10 mouse cellular contexts compared by ENCODE assay signal in the genomic region with DNA sequence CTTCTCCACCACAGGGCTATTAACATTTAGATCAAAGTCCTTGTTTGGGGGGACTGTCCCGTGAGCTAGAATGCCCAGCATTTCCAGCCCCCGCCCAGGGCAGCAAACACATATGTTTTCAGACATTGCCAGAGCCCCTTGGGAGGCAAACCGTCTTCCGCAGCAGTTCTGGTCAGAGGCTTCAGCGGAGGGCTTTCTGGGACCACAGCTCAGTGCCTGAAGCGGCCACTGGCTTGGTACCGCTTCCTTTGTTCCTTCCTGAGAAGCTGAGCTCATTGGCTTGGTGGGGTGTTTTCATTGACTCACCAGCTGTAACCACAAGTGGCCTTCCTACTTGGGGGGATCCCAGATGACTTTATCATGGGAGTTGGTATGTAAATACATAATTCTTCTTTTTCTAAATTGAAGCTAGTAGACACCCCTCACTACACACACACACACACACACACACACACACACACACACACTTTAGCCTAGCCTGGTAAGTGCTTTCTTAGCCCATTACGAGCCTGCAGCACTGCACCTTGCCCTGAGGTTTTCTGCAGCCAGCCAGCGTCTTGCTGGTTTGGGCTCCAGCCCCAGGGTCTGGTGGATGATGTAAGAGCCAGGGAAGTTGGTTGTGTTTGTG. TPM values are rescaled to one million over a fixed set of nuclear protein-coding genes. Genes with fewer than 3 reads are reported as not detected.
DNase-seq lines count a peak whose midpoint lies in the region; ATAC-seq and TF ChIP-seq lines count a peak whose summit lies in the region.
"Had no signal": no experiment of that assay in that cellular context is flagged by ENCODE, and none has a peak within 500 bp of the region (broad histone marks: within the 10 kb centered on the region; RNA-seq: fewer than 3 reads in every experiment).

No protein-coding gene starts in this region.

- H3K4me1 ChIP-seq in liver, adult 2 months (ENCODE audit: control insufficient read depth, insufficient read depth, low read length) = 0 out of 2 replicates have a peak, but pooled peaks cover 3% of the 10 kb centered on the region
- H3K4me1 ChIP-seq in liver, embryonic 11.5 days (replicated peaks; ENCODE audit: control insufficient read depth, insufficient read depth, low read length) = peaks cover 8% of the 10 kb centered on the region; the same call in 1 of the 2 replicates
- H3K4me1 ChIP-seq in embryonic facial prominence, embryonic 12.5 days = peaks cover 10% of the 10 kb centered on the region

- no peak overlapping the region for H3K4me2 ChIP-seq in liver, embryonic 11.5 days
- no peak overlapping the region for H3K4me2 ChIP-seq in embryonic facial prominence, embryonic 12.5 days (replicated peaks)

- no peaks in the 10 kb centered on the region for H3K36me3 ChIP-seq in liver, adult 2 months (ENCODE audit: control insufficient read depth, insufficient read depth, low read length)
- H3K36me3 ChIP-seq in liver, embryonic 11.5 days (ENCODE audit: control insufficient read depth, insufficient read depth, low read length) = no peaks in the 10 kb centered on the region
- H3K36me3 ChIP-seq in C2C12 (ENCODE audit: control insufficient read depth, insufficient read depth) = peaks cover 64% of the 10 kb centered on the region
- no peaks in the 10 kb centered on the region for H3K36me3 ChIP-seq in embryonic facial prominence, embryonic 12.5 days

- ATAC-seq in liver, embryonic 11.5 days (replicated peaks; ENCODE audit: low FRiP score) = no peak
- ATAC-seq in embryonic facial prominence, embryonic 12.5 days (ENCODE audit: insufficient number of reproducible peaks, insufficient read depth, low FRiP score, low TSS enrichment) = no peak
- peak; percentile 46 for ATAC-seq in megakaryocyte, adult 5-6 weeks (ENCODE audit: poor library complexity, severe bottlenecking)

- H3K27me3 ChIP-seq in liver, adult 2 months (ENCODE audit: control insufficient read depth, insufficient read depth, low read length) = no peaks in the 10 kb centered on the region
- no peaks in the 10 kb centered on the region for H3K27me3 ChIP-seq in liver, embryonic 11.5 days (replicated peaks; ENCODE audit: control insufficient read depth, insufficient read depth, low read length)
- H3K27me3 ChIP-seq in C2C12 (ENCODE audit: control insufficient read depth, insufficient read depth, insufficient read length) = no peaks in the 10 kb centered on the region
- H3K27me3 ChIP-seq in embryonic facial prominence, embryonic 12.5 days = 0 out of 2 replicates have a peak, but pooled peaks cover 2% of the 10 kb centered on the region

- no peaks in the 10 kb centered on the region for H3K9me3 ChIP-seq in liver, embryonic 11.5 days (ENCODE audit: control insufficient read depth, low read length)
- H3K9me3 ChIP-seq in embryonic facial prominence, embryonic 12.5 days = no peaks in the 10 kb centered on the region; the same call in 1 of the 2 replicates
- H3K9me3 ChIP-seq: G1E had no signal

- peaks cover 56% of the 10 kb centered on the region for H3K79me3 ChIP-seq in C2C12 (ENCODE audit: low read depth)

- no peaks in the 10 kb centered on the region for H3K79me2 ChIP-seq in liver, adult 2 months (ENCODE audit: control insufficient read depth, insufficient read depth, low read length)
- H3K79me2 ChIP-seq in C2C12 (ENCODE audit: control insufficient read depth, insufficient read depth) = peaks cover 93% of the 10 kb centered on the region

- WGBS in liver, adult 2 months = 79% methylated on average over 9 of the region's 9 CpGs
- WGBS in liver, embryonic 11.5 days = 47% methylated on average over 9 of the region's 9 CpGs
- 28% methylated on average over 9 of the region's 9 CpGs for WGBS in embryonic facial prominence, embryonic 12.5 days

- H3K4me3 ChIP-seq in liver, adult 2 months (ENCODE audit: insufficient read depth, low read depth, low read length) = no peak overlapping the region
- no peak overlapping the region for H3K4me3 ChIP-seq in liver, embryonic 11.5 days (ENCODE audit: low read depth, low read length)
- no peak overlapping the region for H3K4me3 ChIP-seq in C2C12 (ENCODE audit: insufficient read depth, poor library complexity, severe bottlenecking)
- H3K4me3 ChIP-seq in embryonic facial prominence, embryonic 12.5 days = no peak overlapping the region

- no peak overlapping the region for H3ac ChIP-seq in C2C12 (ENCODE audit: control insufficient read depth, insufficient read length, low read depth)

- TF ChIP-seq CTCF in liver, adult 2 months (IDR thresholded peaks at IDR 0.05; ENCODE audit: low read depth, low read length) = no peak
- no peak for TF ChIP-seq CTCF in C2C12 (IDR thresholded peaks at IDR 0.05; ENCODE audit: control insufficient read depth, insufficient read depth, insufficient read length)

- peak; percentile 19 for DNase-seq in liver, adult 2 months (ENCODE audit: extremely low read depth, low read depth, low spot score)
- no peak for DNase-seq in liver, embryonic 11.5 days (ENCODE audit: low spot score)
- DNase-seq in cerebellum, adult 18-20 months = no peak
- DNase-seq in layer of hippocampus, adult 8-10 months (ENCODE audit: low spot score in 2 of 2) = no peak
- no peak for DNase-seq in layer of hippocampus, adult 11-12 months (ENCODE audit: low spot score)
- DNase-seq: thymus, adult 18-20 months had no signal

- no peak overlapping the region for H3K27ac ChIP-seq in liver, adult 2 months (replicated peaks; ENCODE audit: insufficient read depth, low read depth, low read length)
- no peak overlapping the region for H3K27ac ChIP-seq in liver, embryonic 11.5 days (ENCODE audit: low read depth, low read length)
- 0 out of 2 replicates have a peak overlapping the region, but pooled peaks have one; percentile 46 for H3K27ac ChIP-seq in embryonic facial prominence, embryonic 12.5 days

- TF ChIP-seq POLR2A in liver, adult 2 months (IDR thresholded peaks at IDR 0.05; ENCODE audit: extremely low read depth, insufficient read depth, low read length) = no peak

- no peak overlapping the region for H3K9ac ChIP-seq in liver, adult 2 months (ENCODE audit: low read depth, low read length)
- no peak overlapping the region for H3K9ac ChIP-seq in liver, embryonic 11.5 days (ENCODE audit: low read depth, low read length)
- H3K9ac ChIP-seq in embryonic facial prominence, embryonic 12.5 days = no peak overlapping the region

TF ChIP-seq in C2C12, 6 proteins besides CTCF, POLR2A, EP300 and RAD21:
- no peak for TF ChIP-seq MAX (IDR thresholded peaks at IDR 0.05)
- no peak for TF ChIP-seq MYOG (IDR thresholded peaks at IDR 0.05; ENCODE audit: control insufficient read depth, extremely low read depth, insufficient read length)
- TF ChIP-seq FOSL1 (IDR thresholded peaks at IDR 0.05; ENCODE audit: insufficient read depth, low read length, poor library complexity, severe bottlenecking) = peak; percentile 25
- TF ChIP-seq CEBPB (IDR thresholded peaks at IDR 0.05; ENCODE audit: low read depth) = peak; percentile 37

RNA-seq across cellular contexts. Expression of gene Gpr157, which starts 27.2 kb away (rescaled TPM):
- total RNA-seq in liver, adult 2 months (2014; rRNA removed) = 1.6 and 2.0 TPM in 2 replicates
- 1.4 and 2.0 TPM in 2 replicates for polyA plus RNA-seq in liver, adult 2 months (2012; rRNA removed)
- 0.29 and 0.31 TPM in 2 replicates for polyA plus RNA-seq in liver, embryonic 11.5 days (2014; fragmentation: Nextera tagmentation; extraction: Ambion mirVana)
- polyA plus RNA-seq in C2C12 (2012; fragmentation: generic; extraction: Trizol) = 0.25 TPM
- polyA plus RNA-seq in embryonic facial prominence, embryonic 12.5 days (2016; fragmentation: Nextera tagmentation; extraction: Ambion mirVana) = 0.75 and 1.1 TPM in 2 replicates
- 1.0 and 1.9 TPM in 2 replicates for total RNA-seq in megakaryocyte, adult 5-6 weeks (2015)
- 1.6 and 2.6 TPM in 2 replicates for total RNA-seq in megakaryocyte, adult 5-6 weeks (2017)
- total RNA-seq in layer of hippocampus, adult 8-10 months (2022) = 1 to 10 TPM; 1.3 to 4.5 (median 2.3) TPM

RNA-seq across cellular contexts. Expression of gene H6pd, which starts 51.1 kb away (rescaled TPM):
- 121 and 187 TPM in 2 replicates for total RNA-seq in liver, adult 2 months (2014; rRNA removed)
- polyA plus RNA-seq in liver, adult 2 months (2012; rRNA removed) = 183 and 205 TPM in 2 replicates
- polyA plus RNA-seq in liver, embryonic 11.5 days (2014; fragmentation: Nextera tagmentation; extraction: Ambion mirVana) = 9.4 and 9.8 TPM in 2 replicates
- 14.9 TPM for polyA plus RNA-seq in C2C12 (2012; fragmentation: generic; extraction: Trizol)
- polyA plus RNA-seq in embryonic facial prominence, embryonic 12.5 days (2016; fragmentation: Nextera tagmentation; extraction: Ambion mirVana) = 7.4 and 8.4 TPM in 2 replicates
- 14.4 and 16.1 TPM in 2 replicates for total RNA-seq in megakaryocyte, adult 5-6 weeks (2015)
- 26.1 and 32.7 TPM in 2 replicates for total RNA-seq in megakaryocyte, adult 5-6 weeks (2017)
- 10 to 100 TPM; 11.9 to 14.4 (median 14.1) TPM for total RNA-seq in layer of hippocampus, adult 8-10 months (2022)

RNA-seq across cellular contexts. Expression of gene Slc2a5, which starts 59.1 kb away (rescaled TPM):
- total RNA-seq in liver, adult 2 months (2014; rRNA removed) = 7.8 and 8.0 TPM in 2 replicates
- polyA plus RNA-seq in liver, adult 2 months (2012; rRNA removed) = 2.9 and 3.3 TPM in 2 replicates
- 0.14 and 0.48 TPM in 2 replicates for polyA plus RNA-seq in liver, embryonic 11.5 days (2014; fragmentation: Nextera tagmentation; extraction: Ambion mirVana)
- polyA plus RNA-seq in C2C12 (2012; fragmentation: generic; extraction: Trizol) = not detected
- 1.0 and 1.3 TPM in 2 replicates for polyA plus RNA-seq in embryonic facial prominence, embryonic 12.5 days (2016; fragmentation: Nextera tagmentation; extraction: Ambion mirVana)
- total RNA-seq in megakaryocyte, adult 5-6 weeks (2015) = not detected in 2 replicates
- total RNA-seq in megakaryocyte, adult 5-6 weeks (2017) = 0.11 TPM in 1 of 2 replicates, not detected in the other
- 10 to 100 TPM in 2 of 4 experiments, 1 to 10 TPM in 2; 7.5 to 18.1 (median 9.6) TPM for total RNA-seq in layer of hippocampus, adult 8-10 months (2022)
- polyA plus RNA-seq: G1E had no signal

Comparison
In these comparisons a context has a peak if more than half of its experiments do, and no peak if none do; other contexts are left out.
1. RNA of gene H6pd, which starts 51.1 kb away (polyA plus RNA-seq): 183 to 205 TPM in liver, adult 2 months; 14.9 TPM in C2C12 (single experiment), 9.4 to 9.8 TPM in liver, embryonic 11.5 days and 7.4 to 8.4 TPM in embryonic facial prominence, embryonic 12.5 days; every median in the first group is over 10 times any median in the second.